Mouse (Mus musculus) lung, embryonic 15.5 days (tissue): ENCODE measurements around the gene Zfp598. TPM values are rescaled to one million over a fixed set of nuclear protein-coding genes. Genes with fewer than 3 reads are reported as not detected.

Experiments used
- ATAC-seq: fragments of 200-750 bp; cut with Nextera tagmentation; 2 replicates; pipeline ENCODE4 v1.8.0; 2017; ENCODE audit warnings: moderate number of reproducible peaks, borderline replicate concordance; ENCODE audit not compliant: low FRiP score, low TSS enrichment; ENCODE audit errors: extremely low read depth
- H3K27ac ChIP-seq: fragments of 300-500 bp; sonication (generic); 2 replicates; pipeline ENCODE4 v1.5.1; 2015; ENCODE audit warnings: moderate library complexity, mild to moderate bottlenecking, inconsistent platforms
- H3K27me3 ChIP-seq: fragments of 300-500 bp; sonication (generic); 2 replicates; pipeline ENCODE4 v1.6.1; 2015; ENCODE audit warnings: inconsistent platforms
- H3K36me3 ChIP-seq: fragments of 300-500 bp; sonication (generic); 2 replicates; pipeline ENCODE4 v1.6.1; 2015; ENCODE audit warnings: inconsistent platforms
- H3K4me1 ChIP-seq: fragments of 300-500 bp; sonication (generic); 2 replicates; pipeline ENCODE4 v1.6.1; 2015; ENCODE audit warnings: inconsistent platforms
- H3K4me2 ChIP-seq: fragments of 300-500 bp; sonication (generic); 2 replicates; pipeline ENCODE4 v1.6.1; 2015; ENCODE audit warnings: inconsistent platforms, mild to moderate bottlenecking, moderate library complexity
- H3K4me3 ChIP-seq: fragments of 300-500 bp; sonication (generic); 2 replicates; pipeline ENCODE4 v1.5.1; 2015; ENCODE audit warnings: mild to moderate bottlenecking, inconsistent platforms
- H3K9ac ChIP-seq: fragments of 300-500 bp; sonication (generic); 2 replicates; pipeline ENCODE4 v1.6.1; 2015; ENCODE audit warnings: inconsistent platforms
- H3K9me3 ChIP-seq: fragments of 300-500 bp; sonication (generic); 2 replicates; pipeline ENCODE4 v1.6.1; 2016; ENCODE audit warnings: inconsistent platforms
- WGBS: fragments of 180-500 bp; shearing (Covaris S2); methylation state at CpG from one replicate; pipeline ENCODE4 v1.1.7; 2015; 5-methylcytosine and 5-hydroxymethylcytosine counted together
- polyA plus RNA-seq: library from polyadenylated mRNA; unstranded; fragments of >200 nt; fragmentation: Nextera tagmentation; extraction: Ambion mirVana; gene quantifications from 2 replicates; pipeline ENCODE4 v1.2.1, GENCODE M21; 2015

Gene Zfp598
- polyA plus RNA-seq, 1 experiment from 2014 or later, result 22.2 TPM

DNA sequence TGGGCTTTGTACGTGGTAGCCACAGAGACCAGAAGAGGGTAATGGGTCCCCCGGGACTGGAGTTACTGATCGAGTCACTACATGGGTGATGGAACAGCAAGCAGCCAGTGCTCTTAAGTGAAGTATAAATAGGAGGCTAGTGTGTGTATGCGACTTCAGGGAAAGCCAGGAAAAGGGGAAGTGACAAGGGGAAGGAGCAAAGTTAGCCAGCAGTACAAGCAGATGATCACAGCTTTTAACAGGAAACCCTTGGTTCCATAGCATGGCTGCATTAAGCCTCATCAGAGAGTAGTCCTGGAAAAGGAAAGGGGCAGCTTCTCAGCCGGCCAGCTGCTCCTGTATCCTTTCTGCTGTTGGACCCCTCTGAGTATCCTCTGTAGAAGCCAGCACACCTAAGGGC, 22.9 kb downstream of the Zfp598 start:
- no peaks in the 10 kb centered on the region for H3K9me3 ChIP-seq
- peaks cover 32% of the 10 kb centered on the region for H3K4me1 ChIP-seq
- no peak overlapping the region for H3K4me3 ChIP-seq
- no peak for ATAC-seq
- peaks cover 38% of the 10 kb centered on the region for H3K27me3 ChIP-seq
- WGBS, result 87% methylated on average over 5 of the region's 5 CpGs
- no peak overlapping the region for H3K9ac ChIP-seq
- no peak overlapping the region for H3K27ac ChIP-seq
- no peak overlapping the region for H3K4me2 ChIP-seq
- peaks cover 13% of the 10 kb centered on the region; the same call in 1 of the 2 replicates for H3K36me3 ChIP-seq

DNA sequence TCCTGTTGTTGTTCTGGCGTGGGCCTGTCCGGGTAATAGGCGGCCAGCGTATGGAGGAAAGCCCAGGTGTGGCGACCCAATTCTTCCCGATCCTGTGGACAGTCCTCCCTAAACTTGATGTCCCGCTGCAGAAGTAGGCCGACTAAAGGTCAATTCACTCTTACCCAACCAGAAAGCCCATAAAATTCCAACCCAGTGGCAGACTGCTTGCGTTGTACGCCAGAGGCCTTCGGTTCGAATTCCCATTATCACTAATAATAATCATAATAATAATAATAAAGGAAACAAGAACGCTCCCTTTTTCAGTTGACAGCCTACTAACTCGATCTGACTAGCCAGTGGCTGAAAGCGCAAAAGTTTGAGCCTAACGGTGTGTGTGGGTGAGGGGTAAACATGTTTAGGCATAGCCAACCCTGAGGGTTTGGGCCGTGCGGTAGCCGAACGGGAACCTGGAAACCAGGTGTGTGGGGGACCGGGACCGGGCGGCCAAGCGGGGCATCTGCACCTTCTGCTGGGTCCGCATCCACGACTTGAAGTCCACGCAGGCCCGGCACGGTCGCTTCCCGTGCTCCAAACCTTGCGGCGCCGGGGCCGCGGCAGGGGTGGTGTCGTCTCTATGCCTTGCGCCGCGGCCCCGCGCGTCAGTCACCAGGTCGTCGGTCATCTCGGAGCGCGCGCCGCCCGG, 26.0 kb downstream of the Zfp598 start:
- Histone ChIP-seq H3K4me3 (peak overlapping the region; percentile 85), H3K27me3 (peaks cover 7% of the 10 kb centered on the region), H3K36me3 (peaks cover 22% of the 10 kb centered on the region), H3K4me2 (peak overlapping the region; percentile 84), H3K27ac (peak overlapping the region; percentile 94), H3K4me1 (peaks cover 31% of the 10 kb centered on the region), H3K9me3 (no peaks in the 10 kb centered on the region), H3K9ac (peak overlapping the region; percentile 82)
- WGBS, result 5% methylated on average over 45 of the region's 51 CpGs
- peak; percentile 20 for ATAC-seq

DNA sequence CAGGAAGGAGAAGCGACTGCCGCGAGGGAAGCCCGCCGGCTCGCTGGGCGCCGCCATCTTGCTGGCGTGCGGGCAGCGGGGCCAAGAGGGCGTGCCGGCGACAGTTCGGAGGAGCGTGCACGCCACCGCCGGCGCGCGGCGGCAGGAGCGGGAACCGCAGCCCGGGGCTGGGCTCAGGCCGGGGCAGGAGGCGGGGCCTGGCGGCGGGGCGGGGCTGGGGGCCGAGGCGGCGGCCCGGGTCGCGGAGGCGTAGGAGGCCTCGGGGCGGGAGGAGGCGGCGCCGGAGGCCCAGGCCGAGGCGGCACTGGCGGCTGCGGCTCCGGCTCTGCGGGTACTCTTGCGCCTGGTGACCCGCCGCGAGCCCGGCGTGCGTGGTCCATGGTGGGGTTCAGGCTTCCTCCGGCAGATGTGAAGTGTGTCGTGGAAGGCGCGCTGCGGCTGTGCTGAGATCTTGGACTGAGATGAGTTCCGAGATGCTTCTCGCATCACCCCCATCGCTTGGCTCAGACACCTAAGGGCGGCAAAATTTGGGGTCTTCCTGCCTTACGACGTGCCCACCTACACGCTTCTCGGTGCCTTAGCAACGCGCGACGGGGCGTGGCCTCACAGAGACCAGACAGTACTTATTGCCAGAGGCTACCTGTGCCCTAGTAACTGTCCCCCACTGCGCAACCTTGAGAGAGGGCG, 26.7 kb downstream of the Zfp598 start, which contains the start of the genes Gfer and Noxo1:
Gene Gfer (minus strand): TSS at position 146 of the 687 bp plus-strand sequence.
Gene Noxo1 (plus strand): TSS at position 224 of the 687 bp plus-strand sequence.
- Histone ChIP-seq H3K4me1 (peaks cover 31% of the 10 kb centered on the region), H3K4me3 (peak within 1 kb of the TSS; percentile 85), H3K27ac (peak within 1 kb of the TSS; percentile 94), H3K9ac (peak within 1 kb of the TSS; percentile 82), H3K9me3 (no peaks in the 10 kb centered on the region), H3K36me3 (peaks cover 29% of the 10 kb centered on the region), H3K4me2 (peak within 1 kb of the TSS; percentile 84), H3K27me3 (peaks cover under 1% of the 10 kb centered on the region)
- WGBS, result under 1% methylated on average over 56 of the region's 76 CpGs
- ATAC-seq, result peak; percentile 94

DNA sequence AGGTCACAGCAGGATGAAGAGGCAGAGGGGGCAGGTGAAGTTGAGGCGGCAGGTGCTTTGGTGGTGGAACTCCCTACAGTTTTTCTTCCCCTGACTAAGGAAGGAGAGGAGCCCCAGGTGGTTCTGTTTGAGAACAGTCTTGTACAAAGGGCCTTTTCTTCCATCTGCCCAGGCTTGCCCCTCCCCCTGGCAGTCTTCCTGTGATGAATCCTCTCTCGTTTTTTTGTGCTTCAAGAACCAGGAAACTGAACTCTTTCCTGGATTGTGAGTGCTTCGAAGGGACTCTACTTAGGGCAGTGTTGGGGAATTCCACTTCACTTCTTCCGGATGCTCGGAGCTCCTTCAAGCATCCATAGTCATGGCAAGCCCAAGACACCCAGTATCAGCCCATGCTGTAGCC, 28.5 kb downstream of the Zfp598 start:
- peak overlapping the region; percentile 16 for H3K4me2 ChIP-seq
- H3K27ac ChIP-seq, result peak overlapping the region; percentile 94
- peaks cover 31% of the 10 kb centered on the region for H3K4me1 ChIP-seq
- H3K9me3 ChIP-seq, result no peaks in the 10 kb centered on the region
- no peak overlapping the region for H3K4me3 ChIP-seq
- no peaks in the 10 kb centered on the region for H3K27me3 ChIP-seq
- ATAC-seq, result no peak
- no peak overlapping the region for H3K9ac ChIP-seq
- WGBS, result 14% methylated on average over 5 of the region's 5 CpGs
- H3K36me3 ChIP-seq, result peaks cover 38% of the 10 kb centered on the region

- Histone ChIP-seq H3K9ac (no peak overlapping the region), H3K4me1 (peaks cover 31% of the 10 kb centered on the region), H3K36me3 (peaks cover 37% of the 10 kb centered on the region), H3K4me3 (no peak overlapping the region), H3K9me3 (no peaks in the 10 kb centered on the region), H3K27me3 (no peaks in the 10 kb centered on the region), H3K27ac (peak overlapping the region; percentile 94), H3K4me2 (peak overlapping the region; percentile 16)
- 57% methylated on average over 9 of the region's 9 CpGs for WGBS
- ATAC-seq, result no peak
These were observed 29.2 kb downstream of the Zfp598 start for GRCm38 (mm10) chr17:24698715-24699114.

DNA sequence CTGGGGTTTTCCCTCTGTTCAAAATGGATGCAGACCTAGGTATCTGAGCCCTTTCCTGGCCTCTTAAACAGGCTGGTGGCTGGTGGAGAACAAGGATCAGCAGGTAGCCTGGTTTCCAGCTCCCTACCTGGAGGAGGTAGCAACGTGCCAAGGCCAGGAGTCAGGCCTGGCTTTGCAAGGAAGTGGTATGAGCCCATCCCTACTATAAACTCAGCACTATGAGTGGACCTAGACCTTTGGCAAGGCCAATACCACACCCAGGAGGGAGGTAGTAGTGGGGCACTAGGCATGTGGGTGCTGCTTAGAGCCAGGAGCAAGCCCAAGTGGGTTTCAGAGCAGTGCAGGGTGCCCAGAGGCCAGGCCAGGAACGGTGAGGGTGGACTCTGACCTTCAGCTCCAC, 30.0 kb downstream of the Zfp598 start:
- Histone ChIP-seq H3K27me3 (no peaks in the 10 kb centered on the region), H3K9ac (no peak overlapping the region)
- no peak for ATAC-seq

GRCm38 (mm10) chr17:24701251-24701650, 31.8 kb downstream of the Zfp598 start:
- peaks cover 28% of the 10 kb centered on the region for H3K4me1 ChIP-seq
- no peak overlapping the region for H3K27ac ChIP-seq
- no peak overlapping the region for H3K4me3 ChIP-seq
- no peak overlapping the region for H3K9ac ChIP-seq
- no peak for ATAC-seq
- no peak overlapping the region for H3K4me2 ChIP-seq
- 93% methylated on average over 9 of the region's 9 CpGs for WGBS
- peaks cover 52% of the 10 kb centered on the region for H3K36me3 ChIP-seq
- no peaks in the 10 kb centered on the region for H3K27me3 ChIP-seq
- no peaks in the 10 kb centered on the region for H3K9me3 ChIP-seq

More for the DNA sequence above, 30.0 kb downstream of the Zfp598 start:
- H3K9me3 ChIP-seq, result no peaks in the 10 kb centered on the region
- peaks cover 31% of the 10 kb centered on the region for H3K4me1 ChIP-seq
- no peak overlapping the region for H3K4me2 ChIP-seq
- H3K4me3 ChIP-seq, result no peak overlapping the region
- peaks cover 44% of the 10 kb centered on the region for H3K36me3 ChIP-seq
- WGBS, result 83% methylated on average over 2 of the region's 2 CpGs
- no peak overlapping the region for H3K27ac ChIP-seq

- no peaks in the 10 kb centered on the region for H3K9me3 ChIP-seq
- no peak for ATAC-seq
- WGBS, result 93% methylated on average over 3 of the region's 3 CpGs
- no peak overlapping the region; the same call in 1 of the 2 replicates for H3K4me3 ChIP-seq
- no peak overlapping the region for H3K9ac ChIP-seq
- H3K4me2 ChIP-seq, result no peak overlapping the region
- no peak overlapping the region for H3K27ac ChIP-seq
- H3K4me1 ChIP-seq, result peaks cover 17% of the 10 kb centered on the region
- H3K36me3 ChIP-seq, result peaks cover 40% of the 10 kb centered on the region
- no peaks in the 10 kb centered on the region for H3K27me3 ChIP-seq
These were observed 36.3 kb downstream of the Zfp598 start for GRCm38 (mm10) chr17:24705821-24706220.

DNA sequence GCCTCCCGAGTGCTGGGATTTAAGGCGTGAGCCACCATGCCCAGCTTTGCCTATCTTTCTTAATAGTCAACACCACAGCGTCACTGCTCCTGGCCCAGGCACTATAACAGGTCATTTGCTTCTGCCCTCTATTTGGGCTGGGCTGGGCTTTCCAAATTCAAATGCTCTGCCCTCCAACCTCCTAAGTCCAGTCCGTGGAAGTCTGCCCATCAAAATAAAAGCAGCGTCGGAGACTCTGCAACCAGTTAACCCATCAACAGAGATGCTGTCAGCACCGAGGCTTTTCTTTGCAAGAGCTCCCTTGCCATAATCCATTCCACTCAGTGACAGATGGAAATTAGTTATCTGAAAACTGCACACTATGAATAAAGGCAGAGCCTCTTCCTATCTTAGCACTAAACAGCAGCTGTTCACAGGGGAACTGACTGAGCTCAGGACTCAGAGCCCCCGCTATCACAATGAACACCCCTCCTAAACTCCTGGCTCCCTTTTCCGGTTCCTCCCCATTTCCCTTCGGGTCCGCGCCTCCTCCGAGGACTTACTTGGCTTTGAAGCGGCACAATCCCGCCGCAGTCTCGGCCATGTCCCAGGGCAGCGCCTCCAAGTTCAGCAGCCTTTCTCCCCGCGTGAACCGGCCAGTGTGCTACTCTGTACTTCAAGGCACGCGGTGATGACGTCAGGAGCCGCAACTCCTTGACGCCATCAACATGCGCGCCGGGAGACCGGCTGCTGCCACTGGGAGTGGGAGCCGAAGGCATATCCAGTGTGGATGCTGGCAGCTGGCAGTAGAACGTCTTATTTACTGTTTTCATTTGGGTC, 37.7 kb downstream of the Zfp598 start, which contains the start of gene Tbl3:
Gene Tbl3 (minus strand): TSS at position 679 of the 819 bp plus-strand sequence.
- peaks cover 26% of the 10 kb centered on the region for H3K36me3 ChIP-seq
- peaks cover 17% of the 10 kb centered on the region for H3K4me1 ChIP-seq
- WGBS, result 3% methylated on average over 32 of the region's 32 CpGs
- ATAC-seq, result peak; percentile 81
- H3K9ac ChIP-seq, result peak within 1 kb of the TSS; percentile 80
- H3K9me3 ChIP-seq, result no peaks in the 10 kb centered on the region
- peak within 1 kb of the TSS; percentile 81 for H3K27ac ChIP-seq
- no peaks in the 10 kb centered on the region for H3K27me3 ChIP-seq
- H3K4me3 ChIP-seq, result peak within 1 kb of the TSS; percentile 90
- peak within 1 kb of the TSS; percentile 74 for H3K4me2 ChIP-seq

GRCm38 (mm10) chr17:24707801-24708425, 38.4 kb downstream of the Zfp598 start:
- Histone ChIP-seq H3K36me3 (peaks cover 19% of the 10 kb centered on the region), H3K9ac (peak overlapping the region; percentile 80), H3K27ac (peak overlapping the region; percentile 81), H3K4me1 (peaks cover 17% of the 10 kb centered on the region), H3K4me3 (peak overlapping the region; percentile 90), H3K4me2 (peak overlapping the region; percentile 74), H3K27me3 (no peaks in the 10 kb centered on the region), H3K9me3 (no peaks in the 10 kb centered on the region)
- ATAC-seq, result peak; percentile 55; the same call in 1 of the 2 replicates
- WGBS, result 3% methylated on average over 24 of the region's 24 CpGs

DNA sequence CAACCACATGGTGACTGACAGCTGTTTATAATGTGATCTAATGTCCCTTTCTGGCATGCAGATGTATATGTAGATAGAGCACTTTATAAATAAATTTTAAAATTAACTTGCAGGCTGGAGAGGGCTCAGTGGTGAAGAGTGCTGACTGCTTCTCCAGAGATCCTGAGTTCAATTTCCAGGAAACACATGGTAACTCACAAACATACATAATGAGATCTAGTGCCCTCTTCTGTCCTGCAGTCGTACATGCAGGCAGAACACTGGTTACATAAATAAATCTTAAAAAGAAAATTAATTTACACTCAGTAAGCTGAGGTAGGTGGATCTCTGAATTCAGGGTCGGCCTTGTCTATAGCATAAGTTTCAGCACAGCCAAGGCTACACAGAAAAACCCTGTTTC, 39.2 kb downstream of the Zfp598 start:
- Histone ChIP-seq H3K36me3 (peaks cover 16% of the 10 kb centered on the region), H3K9me3 (no peaks in the 10 kb centered on the region), H3K27ac (no peak overlapping the region), H3K4me2 (peak overlapping the region; percentile 74; the same call in 1 of the 2 replicates), H3K4me3 (peak overlapping the region; percentile 90), H3K4me1 (peaks cover 17% of the 10 kb centered on the region), H3K9ac (no peak overlapping the region), H3K27me3 (no peaks in the 10 kb centered on the region)
- 30% methylated on average over 2 of the region's 2 CpGs for WGBS
- no peak for ATAC-seq
